Mouse (Mus musculus): ENCODE results near the gene Trmt11.
"Not testable (repeated sequence)": the region's sequence is repeated elsewhere in the genome, so short reads cannot be mapped to it uniquely, and the experiment has no call there.

Trmt11 gene

DNA sequence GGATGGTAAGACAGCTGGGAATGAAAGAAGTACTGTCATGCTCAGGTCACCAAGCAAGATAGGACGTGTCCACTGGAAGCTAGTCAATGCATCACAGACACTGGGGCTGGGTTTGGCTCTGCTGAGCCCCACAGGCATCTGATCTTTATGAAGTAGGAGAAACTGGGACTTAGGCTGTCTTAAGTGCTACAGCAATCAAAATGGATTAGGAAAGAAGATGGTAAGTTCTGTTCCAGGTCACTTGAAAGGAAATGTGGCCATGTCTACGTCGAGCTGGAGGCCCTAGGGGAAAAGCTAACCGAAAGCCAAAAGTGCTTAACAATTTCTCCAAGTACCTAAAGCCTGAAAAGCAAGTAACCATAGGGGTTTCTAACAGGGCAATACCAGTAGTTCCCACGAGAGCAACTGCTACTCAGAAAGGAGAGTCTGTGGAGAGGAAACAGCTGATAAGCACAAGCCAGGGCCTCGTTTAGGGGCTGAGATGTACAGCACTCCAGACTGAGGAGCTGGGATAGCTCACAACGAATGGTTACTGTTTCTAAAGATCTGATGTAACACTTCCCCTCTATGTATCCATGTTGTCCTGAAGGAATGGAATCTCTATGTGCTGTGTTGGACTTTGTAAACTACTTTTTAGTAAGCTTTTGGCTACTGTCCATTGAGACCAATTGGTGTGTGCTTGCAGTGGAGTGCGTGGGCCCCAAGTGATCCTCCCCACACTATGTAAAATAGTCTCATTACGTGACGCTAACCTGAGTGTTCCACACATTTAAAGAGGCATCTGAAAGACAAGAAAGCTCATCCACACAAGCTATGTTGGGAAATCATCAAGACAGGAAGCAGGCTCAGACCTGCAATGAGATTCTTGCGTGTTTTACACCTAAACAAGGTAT, 44.6 kb downstream of the Trmt11 start:
- DNase-seq (ENCODE audit: low read depth, low spot score) = no peak

DNA sequence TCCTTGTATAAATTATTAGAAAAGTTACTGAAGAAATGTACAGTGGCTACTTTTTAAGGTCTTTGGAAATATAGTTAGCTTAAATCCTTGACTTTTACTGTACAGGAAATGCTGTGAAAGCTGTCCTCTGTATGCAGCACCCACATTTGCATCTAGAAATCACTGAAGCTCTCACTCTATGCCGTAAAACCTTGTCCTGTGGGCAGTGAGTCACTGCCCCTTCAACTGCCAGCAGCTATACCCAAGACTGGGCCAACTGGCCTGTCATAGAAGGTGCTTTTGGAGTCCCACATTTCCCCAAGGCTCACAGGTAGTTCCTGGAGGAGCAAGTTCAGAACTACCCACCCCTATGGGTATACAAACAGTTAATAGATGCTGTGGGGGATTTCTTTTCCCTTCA, 48.2 kb downstream of the Trmt11 start:
- no peak for DNase-seq (ENCODE audit: low read depth, low spot score)

DNA sequence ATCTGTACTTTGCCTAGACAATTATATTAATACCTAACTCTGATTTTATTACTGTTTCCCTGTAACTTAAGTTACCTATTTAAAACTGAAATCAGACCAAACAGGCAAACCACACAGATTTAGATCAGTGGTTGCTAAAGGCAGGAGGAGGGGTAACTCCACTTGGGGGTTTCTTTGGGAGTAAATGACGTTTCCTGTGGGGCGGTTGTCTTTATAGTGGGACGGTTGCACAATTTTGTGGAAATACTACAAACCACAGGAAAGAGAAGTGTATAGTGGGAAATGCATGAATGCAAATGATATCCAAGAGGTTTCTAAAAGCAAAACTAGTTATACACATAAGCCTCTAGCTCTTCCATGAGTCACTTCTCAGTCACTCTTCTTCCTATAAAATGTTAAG, 50.6 kb downstream of the Trmt11 start:
- DNase-seq (ENCODE audit: low read depth, low spot score) = no peak

DNA sequence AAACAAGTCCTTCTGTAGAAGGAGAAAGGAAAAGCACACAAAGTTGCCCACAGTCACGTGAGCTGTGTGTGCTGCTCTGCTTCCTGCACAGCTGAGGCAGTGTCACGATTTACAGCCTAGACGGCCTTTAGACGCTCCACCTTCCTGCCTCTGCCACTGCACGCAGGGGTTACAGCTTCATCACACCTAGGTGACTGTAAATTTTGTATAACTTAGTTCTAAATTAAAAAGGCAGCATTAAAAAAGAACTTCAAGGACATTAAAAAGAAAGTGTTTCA, 62.1 kb downstream of the Trmt11 start:
- DNase-seq (ENCODE audit: low read depth, low spot score) = no peak

DNA sequence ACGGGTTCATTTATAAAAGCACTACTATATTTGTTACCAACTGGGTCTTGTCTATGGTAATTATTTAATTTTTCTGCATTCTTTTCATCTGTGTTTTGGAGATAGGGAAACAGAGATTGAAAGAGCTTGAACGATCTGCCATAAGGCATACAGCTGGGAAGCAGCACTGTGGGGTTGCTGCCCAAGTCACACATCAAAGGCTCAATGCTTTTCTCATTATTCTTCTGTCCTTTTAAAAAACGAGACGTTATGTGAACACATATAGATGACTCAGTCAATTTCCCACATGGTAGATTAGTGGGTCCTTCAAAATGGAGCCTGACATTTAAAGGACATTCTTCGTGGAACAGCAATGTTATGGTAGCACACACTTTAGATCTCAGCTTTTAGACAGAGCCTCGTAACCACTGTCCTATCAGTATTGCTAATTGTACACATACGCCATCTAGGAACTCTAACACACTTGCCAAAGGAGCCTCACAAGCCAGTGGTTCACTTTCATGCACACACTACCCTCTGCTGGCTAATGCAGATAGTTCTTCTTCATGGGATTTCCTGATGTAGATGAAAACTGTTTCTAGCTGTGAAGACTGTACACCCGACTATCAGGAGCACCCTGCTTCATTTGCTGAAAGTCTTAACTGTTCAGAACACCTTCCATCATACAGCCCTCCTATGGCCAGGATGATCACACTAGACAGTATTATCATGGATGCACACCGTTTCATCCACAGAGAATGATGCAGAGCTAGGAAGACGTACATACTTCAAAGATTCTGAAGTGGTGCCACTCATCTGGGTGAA, 62.6 kb downstream of the Trmt11 start:
- peak; percentile 32 for DNase-seq (ENCODE audit: low read depth, low spot score)

DNA sequence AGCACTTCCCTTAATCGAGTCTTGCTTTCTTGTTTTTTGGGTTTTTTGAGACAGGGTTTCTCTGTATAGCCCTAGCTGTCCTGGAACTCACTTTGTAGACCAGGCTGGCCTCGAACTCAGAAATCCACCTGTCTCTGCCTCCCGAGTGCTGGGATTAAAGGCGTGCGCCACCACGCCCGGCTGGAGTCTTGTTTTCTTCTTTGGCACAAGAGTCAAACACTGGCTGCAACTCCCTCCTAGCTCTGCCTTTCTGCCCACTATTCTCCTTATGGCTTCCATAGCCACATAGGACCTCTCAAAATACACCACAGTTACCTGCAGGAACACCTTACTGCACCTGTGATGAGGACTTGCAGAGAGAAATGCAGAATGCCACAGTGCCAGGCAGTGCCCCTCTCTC, 64.6 kb downstream of the Trmt11 start:
- DNase-seq (ENCODE audit: low read depth, low spot score) = not testable (repeated sequence)

DNA sequence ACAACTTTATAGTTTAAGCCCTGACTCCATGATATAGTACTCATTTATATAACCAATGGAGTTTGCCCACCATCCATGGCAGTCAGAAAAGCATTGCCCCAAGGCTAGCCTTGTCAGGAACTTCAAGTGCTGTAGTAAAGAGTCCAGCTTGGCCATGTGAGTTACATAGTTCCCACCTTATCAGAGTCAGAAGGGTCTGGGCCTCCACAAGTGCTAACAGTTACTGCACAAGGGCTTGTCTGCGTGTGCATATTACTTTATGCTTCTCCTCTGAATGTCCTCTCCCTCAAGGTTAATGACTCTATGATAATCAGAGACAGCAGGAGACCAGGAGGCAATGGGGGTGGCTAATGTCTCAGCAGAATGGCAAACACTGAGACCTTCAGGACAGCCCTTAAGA, 73.4 kb downstream of the Trmt11 start:
- DNase-seq (ENCODE audit: low read depth, low spot score) = no peak

DNA sequence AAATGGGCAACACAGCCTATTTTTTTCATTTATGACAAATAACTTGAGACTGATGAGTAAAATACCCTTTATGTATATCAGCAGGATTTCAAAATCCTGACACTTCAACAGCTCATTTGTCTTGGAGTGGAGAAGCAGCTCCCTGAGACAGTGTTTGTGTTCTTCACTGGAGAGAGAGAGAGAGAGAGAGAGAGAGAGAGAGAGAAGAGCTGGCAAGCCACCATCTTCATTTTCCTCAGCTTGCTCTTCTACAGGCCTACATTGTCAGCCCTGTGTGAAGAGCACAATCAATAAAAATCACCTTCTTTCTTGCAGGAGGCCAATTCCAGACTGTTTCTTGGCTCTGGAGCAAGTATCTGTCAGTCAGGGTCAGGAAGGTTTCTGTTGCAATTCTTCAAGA, 78.8 kb downstream of the Trmt11 start:
- DNase-seq (ENCODE audit: low read depth, low spot score) = no peak

DNA sequence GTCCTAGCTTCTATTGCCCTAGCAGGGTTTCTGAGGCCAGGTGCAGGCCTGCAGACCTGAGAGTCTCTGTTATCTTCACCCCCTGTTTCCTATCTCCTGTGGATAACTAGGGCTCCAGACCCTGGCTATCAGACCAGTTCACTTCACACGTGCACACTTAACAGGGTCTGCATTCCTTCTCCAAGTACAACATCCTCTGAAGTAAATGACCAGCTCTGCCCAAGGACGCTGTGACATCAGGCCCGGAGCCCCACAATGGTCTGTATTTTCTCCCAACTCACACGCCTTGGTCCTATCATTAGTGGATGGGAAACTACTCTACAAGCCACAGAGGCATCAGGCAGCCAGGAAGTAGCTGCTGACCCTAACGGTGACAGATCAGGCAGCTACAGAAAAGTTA, 81.4 kb downstream of the Trmt11 start:
- no peak for DNase-seq (ENCODE audit: low read depth, low spot score)

DNA sequence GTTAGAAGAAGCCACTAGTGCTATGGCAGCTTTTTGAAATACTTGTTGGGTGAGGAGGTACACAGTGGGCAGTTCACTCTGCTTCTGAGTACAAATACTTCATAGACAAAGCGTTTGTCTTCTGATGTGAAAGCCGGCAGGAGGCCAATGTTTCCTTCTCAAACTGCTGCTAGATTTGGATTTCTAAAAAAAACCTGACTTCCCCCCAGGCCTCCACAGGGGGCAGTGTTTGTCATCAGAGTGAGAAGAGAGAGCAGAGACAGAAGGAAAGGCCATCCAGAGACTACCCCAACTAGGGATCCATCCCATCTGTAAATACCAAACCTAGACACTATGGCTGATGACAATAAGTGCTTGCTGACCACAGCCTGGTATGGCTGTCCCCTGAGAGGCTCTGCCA, 83.3 kb downstream of the Trmt11 start:
- DNase-seq (ENCODE audit: low read depth, low spot score) = no peak

DNA sequence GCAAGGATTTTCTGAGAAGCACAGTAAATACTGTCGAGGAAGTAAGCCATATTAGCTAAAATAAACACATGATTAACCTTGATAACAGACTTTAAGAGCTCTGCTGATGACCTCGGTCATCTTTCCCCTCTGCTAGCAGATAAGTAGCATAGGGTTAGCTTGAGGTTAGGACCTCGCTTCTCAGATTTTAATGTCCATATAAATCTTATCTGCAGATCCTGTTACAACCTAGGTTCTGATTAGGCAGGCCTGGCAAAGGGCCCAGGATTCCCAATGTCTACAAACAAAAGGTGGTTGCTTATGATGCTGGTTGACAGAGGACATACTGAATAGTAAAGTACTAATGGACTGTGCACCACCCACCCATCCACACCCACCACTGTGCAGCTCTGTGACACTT, 83.8 kb downstream of the Trmt11 start:
- DNase-seq (ENCODE audit: low read depth, low spot score) = no peak

DNA sequence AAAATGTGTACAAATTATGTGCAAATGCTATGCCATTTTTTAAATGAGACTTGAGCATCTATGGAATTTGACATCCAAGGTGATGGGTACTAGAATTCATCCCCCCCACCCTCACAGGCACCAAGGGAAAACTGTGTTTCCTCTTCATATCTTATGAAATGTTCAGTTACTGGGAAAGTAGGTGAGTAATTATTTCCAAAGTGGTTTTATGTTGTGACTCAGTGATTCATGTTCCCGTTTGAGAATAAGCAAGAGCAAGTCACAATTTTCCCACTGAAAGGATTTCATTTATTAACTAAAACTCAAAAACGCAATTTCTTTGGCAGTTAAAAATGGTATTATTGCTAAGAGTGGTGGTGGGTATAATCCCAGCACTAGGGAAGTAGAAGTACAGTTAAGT, 95.8 kb downstream of the Trmt11 start:
- DNase-seq (ENCODE audit: low read depth, low spot score) = no peak

DNA sequence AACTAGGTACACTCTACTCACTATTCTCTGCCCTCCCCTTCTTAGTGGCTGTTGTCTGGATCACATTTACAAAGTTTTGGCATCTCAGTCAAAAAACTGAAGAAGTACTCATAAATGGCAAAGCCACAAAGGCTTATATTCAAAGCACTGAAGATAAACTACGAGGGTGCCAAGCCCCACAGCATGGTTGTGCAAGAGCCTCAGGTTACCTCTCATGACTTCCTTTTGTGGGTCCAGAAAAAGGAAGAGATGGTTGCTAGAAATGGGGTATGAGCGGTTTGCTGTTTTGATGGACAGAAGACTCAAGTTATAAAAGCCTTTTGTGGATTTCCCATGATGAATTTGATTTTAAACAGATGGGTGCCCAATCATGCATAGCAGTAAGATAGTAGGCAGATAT, 97.4 kb downstream of the Trmt11 start:
- no peak for DNase-seq (ENCODE audit: low read depth, low spot score)

DNA sequence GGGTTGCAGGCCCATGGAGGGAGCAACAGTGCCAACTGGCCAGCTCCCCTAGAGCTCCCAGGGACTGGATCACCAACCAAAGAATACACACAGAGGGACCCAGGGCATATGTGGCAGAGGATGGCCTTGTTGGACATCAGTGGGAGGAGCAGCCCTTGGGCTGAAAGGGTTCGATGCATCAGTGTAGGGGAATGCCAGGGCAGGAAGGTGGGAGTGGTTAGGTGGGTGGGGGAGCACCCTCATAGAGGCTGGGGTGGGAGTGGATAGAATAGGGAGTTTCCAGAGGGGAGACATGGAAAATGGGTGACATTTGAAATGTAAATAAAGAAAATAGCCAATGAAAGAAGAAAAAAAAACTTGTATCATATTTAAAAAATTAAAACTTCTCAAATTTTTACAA, 97.8 kb downstream of the Trmt11 start:
- DNase-seq (ENCODE audit: low read depth, low spot score) = no peak

DNA sequence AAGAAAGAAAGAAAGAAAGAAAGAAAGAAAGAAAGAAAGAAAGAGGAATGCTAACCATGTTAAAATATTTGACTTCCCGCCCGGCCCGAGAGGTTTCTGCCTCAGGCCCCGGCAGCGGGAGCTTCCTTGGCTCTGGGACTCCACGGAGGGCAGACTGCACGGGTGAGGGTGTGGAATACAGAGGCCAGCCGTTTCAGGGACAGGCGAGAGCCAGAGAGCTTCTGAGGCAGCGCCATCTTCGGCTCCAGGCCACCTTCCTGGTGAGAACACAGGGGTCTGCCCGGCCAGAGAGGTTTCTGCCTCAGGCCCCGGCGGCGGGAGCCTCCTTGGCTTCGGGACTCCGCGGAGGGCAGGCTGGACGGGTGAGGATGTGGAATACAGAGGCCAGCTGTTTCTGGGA, 102.3 kb downstream of the Trmt11 start:
- not testable (repeated sequence) for DNase-seq (ENCODE audit: low read depth, low spot score)

All from mesoderm, embryonic 11.5 days (tissue).